Mouse (Mus musculus) brown adipose tissue, adult 24 weeks (tissue): ENCODE results near the gene Cabin1. TPM values are rescaled to one million over a fixed set of nuclear protein-coding genes. Genes with fewer than 3 reads are reported as not detected.

Source experiments
- H3K27ac ChIP-seq: fragments of 200-500 bp; replicated peaks from 2 replicates; pipeline ENCODE4 v1.5.1; 2012; ENCODE audit warnings: low read depth, mild to moderate bottlenecking, low read length
- H3K4me1 ChIP-seq: fragments of 200-500 bp; 2 replicates; pipeline ENCODE4 v1.6.1; 2012; ENCODE audit warnings: low read length, mixed read lengths; ENCODE audit not compliant: control insufficient read depth, insufficient read depth, insufficient read length
- H3K4me3 ChIP-seq: fragments of 200-500 bp; 2 replicates; pipeline ENCODE4 v1.5.1; 2012; ENCODE audit warnings: low read depth, mild to moderate bottlenecking, low read length, moderate library complexity; ENCODE audit not compliant: insufficient read depth
- polyA plus RNA-seq: library from polyadenylated mRNA; stranded (reverse); fragments of >200 nt; gene quantifications from 2 replicates; pipeline ENCODE4 v1.2.4, GENCODE M21; 2012; ENCODE audit not compliant: missing spikeins, insufficient read depth, insufficient read length

The Cabin1 gene
- 5.8 and 8.5 TPM in 2 replicates for polyA plus RNA-seq

GRCm38 (mm10) chr10:75763682-75764518 is at the start of gene Cabin1:
Gene Cabin1 (minus strand): TSS chr10:75764341.
- peaks cover 2% of the 10 kb centered on the region; the same call in 1 of the 2 replicates for H3K4me1 ChIP-seq
- H3K27ac ChIP-seq = peak within 1 kb of the TSS; percentile 50; the same call in 1 of the 2 replicates
- peak within 1 kb of the TSS; percentile 98 for H3K4me3 ChIP-seq

- Histone ChIP-seq H3K4me3 (no peak overlapping the region), H3K4me1 (no peaks in the 10 kb centered on the region), H3K27ac (no peak overlapping the region)
Observed at GRCm38 (mm10) chr10:75804217-75804616, 40.1 kb upstream of the Cabin1 start.

GRCm38 (mm10) chr10:75798176-75798696 is 34.1 kb upstream of the Cabin1 start, which contains the start of gene Gstt1:
Gene Gstt1 (minus strand): TSS chr10:75798584.
- Histone ChIP-seq H3K4me1 (peaks cover 14% of the 10 kb centered on the region), H3K27ac (no peak within 1 kb of the TSS), H3K4me3 (peak within 1 kb of the TSS; percentile 76)

- peaks cover 14% of the 10 kb centered on the region for H3K4me1 ChIP-seq
- peak overlapping the region; percentile 76 for H3K4me3 ChIP-seq
- no peak overlapping the region for H3K27ac ChIP-seq
Observed at GRCm38 (mm10) chr10:75797619-75798175, 33.6 kb upstream of the Cabin1 start.

- Histone ChIP-seq H3K4me3 (peak overlapping the region; percentile 76), H3K27ac (no peak overlapping the region)
Observed at GRCm38 (mm10) chr10:75796731-75797516, 32.8 kb upstream of the Cabin1 start.

GRCm38 (mm10) chr10:75794880-75795279 is 30.7 kb upstream of the Cabin1 start:
- Histone ChIP-seq H3K27ac (no peak overlapping the region), H3K4me3 (no peak overlapping the region)

More at GRCm38 (mm10) chr10:75796731-75797516, 32.8 kb upstream of the Cabin1 start:
- H3K4me1 ChIP-seq = peaks cover 14% of the 10 kb centered on the region

GRCm38 (mm10) chr10:75790773-75791172 is 26.6 kb upstream of the Cabin1 start:
- Histone ChIP-seq H3K27ac (no peak overlapping the region), H3K4me1 (peaks cover 8% of the 10 kb centered on the region; the same call in 1 of the 2 replicates), H3K4me3 (no peak overlapping the region)

More at GRCm38 (mm10) chr10:75794880-75795279, 30.7 kb upstream of the Cabin1 start:
- H3K4me1 ChIP-seq = peaks cover 14% of the 10 kb centered on the region

- Histone ChIP-seq H3K4me1 (0 out of 2 replicates have a peak, but pooled peaks cover 3% of the 10 kb centered on the region), H3K4me3 (no peak overlapping the region), H3K27ac (no peak overlapping the region)
Observed at GRCm38 (mm10) chr10:75789841-75790240, 25.7 kb upstream of the Cabin1 start.

- no peak overlapping the region for H3K27ac ChIP-seq
- no peak overlapping the region for H3K4me3 ChIP-seq
Observed at GRCm38 (mm10) chr10:75789081-75789735, 25.1 kb upstream of the Cabin1 start.

GRCm38 (mm10) chr10:75788277-75788676 is 24.1 kb upstream of the Cabin1 start:
- Histone ChIP-seq H3K4me3 (no peak overlapping the region), H3K27ac (no peak overlapping the region), H3K4me1 (no peaks in the 10 kb centered on the region)

More at GRCm38 (mm10) chr10:75789081-75789735, 25.1 kb upstream of the Cabin1 start:
- no peaks in the 10 kb centered on the region for H3K4me1 ChIP-seq

GRCm38 (mm10) chr10:75785442-75785841 is 21.3 kb upstream of the Cabin1 start:
- Histone ChIP-seq H3K27ac (no peak overlapping the region), H3K4me3 (no peak overlapping the region), H3K4me1 (no peaks in the 10 kb centered on the region)

- H3K4me1 ChIP-seq = peaks cover 5% of the 10 kb centered on the region; the same call in 1 of the 2 replicates
- H3K4me3 ChIP-seq = peak within 1 kb of the TSS; percentile 62
- peak within 1 kb of the TSS; percentile 72 for H3K27ac ChIP-seq
Observed at GRCm38 (mm10) chr10:75780769-75781578, 16.8 kb upstream of the Cabin1 start, which contains the start of the genes Gm20441 and Gstt3. Gene Gm20441 (minus strand): TSS chr10:75780954. Gene Gstt3 (minus strand): TSS chr10:75781414.
